Mouse (Mus musculus): Measurements from ENCODE around the gene Stambp. TPM values are rescaled to one million over a fixed set of nuclear protein-coding genes. Genes with fewer than 3 reads are reported as not detected.

The Stambp gene
- polyA plus RNA-seq, 1 experiment from 2014 or later = 26.4 TPM

- WGBS = 64% methylated on average over 3 of the region's 3 CpGs
- Histone ChIP-seq H3K27ac (replicated peaks) (peak overlapping the region; percentile 79), H3K27me3 (ENCODE audit: control insufficient read depth, insufficient read depth, low read length) (no peaks in the 10 kb centered on the region), H3K4me2 (replicated peaks; ENCODE audit: low read depth) (no peak overlapping the region; the same call in 1 of the 2 replicates), H3K36me3 (ENCODE audit: control insufficient read depth, insufficient read depth, low read length) (no peaks in the 10 kb centered on the region), H3K4me3 (ENCODE audit: low read depth, low read length) (no peak overlapping the region), H3K9ac (ENCODE audit: low read length) (no peak overlapping the region), H3K9me3 (ENCODE audit: control insufficient read depth, low read length) (no peaks in the 10 kb centered on the region), H3K4me1 (replicated peaks; ENCODE audit: control insufficient read depth, insufficient read depth) (no peaks in the 10 kb centered on the region)
- DNase-seq (ENCODE audit: low spot score) (no peak), ATAC-seq (ENCODE audit: low FRiP score, low TSS enrichment) (no peak)
- no peak for TF ChIP-seq EP300 (optimal IDR thresholded peaks at IDR 0.05)
- no peak for TF ChIP-seq CTCF (IDR thresholded peaks at IDR 0.05; ENCODE audit: low read depth)
Observed at GRCm38 (mm10) chr6:83503361-83503760, 69.2 kb downstream of the Stambp start.

GRCm38 (mm10) chr6:83502656-83503055 is 69.9 kb downstream of the Stambp start:
- no peak for ATAC-seq (ENCODE audit: low FRiP score, low TSS enrichment)
- peak overlapping the region; percentile 79 for H3K27ac ChIP-seq (replicated peaks)
- TF ChIP-seq CTCF (IDR thresholded peaks at IDR 0.05; ENCODE audit: low read depth) (no peak), EP300 (optimal IDR thresholded peaks at IDR 0.05) (no peak)

GRCm38 (mm10) chr6:83501524-83502310 is 70.8 kb downstream of the Stambp start:
- ATAC-seq (ENCODE audit: low FRiP score, low TSS enrichment) (no peak), DNase-seq (ENCODE audit: low spot score) (no peak)
- H3K9me3 ChIP-seq (ENCODE audit: control insufficient read depth, low read length) = no peaks in the 10 kb centered on the region
- H3K9ac ChIP-seq (ENCODE audit: low read length) = no peak overlapping the region
- H3K27me3 ChIP-seq (ENCODE audit: control insufficient read depth, insufficient read depth, low read length) = no peaks in the 10 kb centered on the region
- H3K36me3 ChIP-seq (ENCODE audit: control insufficient read depth, insufficient read depth, low read length) = no peaks in the 10 kb centered on the region
- H3K27ac ChIP-seq (replicated peaks) = peak overlapping the region; percentile 79
- WGBS = 56% methylated on average over 9 of the region's 9 CpGs
- H3K4me3 ChIP-seq (ENCODE audit: low read depth, low read length) = no peak overlapping the region
- no peaks in the 10 kb centered on the region for H3K4me1 ChIP-seq (replicated peaks; ENCODE audit: control insufficient read depth, insufficient read depth)
- H3K4me2 ChIP-seq (replicated peaks; ENCODE audit: low read depth) = 0 out of 2 replicates have a peak overlapping the region, but pooled peaks have one; percentile 14
- TF ChIP-seq CTCF (IDR thresholded peaks at IDR 0.05; ENCODE audit: low read depth) (no peak), EP300 (optimal IDR thresholded peaks at IDR 0.05) (peak; percentile 79)

More at GRCm38 (mm10) chr6:83502656-83503055, 69.9 kb downstream of the Stambp start:
- no peak overlapping the region for H3K4me3 ChIP-seq (ENCODE audit: low read depth, low read length)
- no peaks in the 10 kb centered on the region for H3K27me3 ChIP-seq (ENCODE audit: control insufficient read depth, insufficient read depth, low read length)
- no peak for DNase-seq (ENCODE audit: low spot score)
- no peaks in the 10 kb centered on the region for H3K9me3 ChIP-seq (ENCODE audit: control insufficient read depth, low read length)
- no peaks in the 10 kb centered on the region for H3K36me3 ChIP-seq (ENCODE audit: control insufficient read depth, insufficient read depth, low read length)
- no peak overlapping the region for H3K9ac ChIP-seq (ENCODE audit: low read length)
- 78% methylated on average over 3 of the region's 3 CpGs for WGBS
- H3K4me2 ChIP-seq (replicated peaks; ENCODE audit: low read depth) = no peak overlapping the region
- no peaks in the 10 kb centered on the region for H3K4me1 ChIP-seq (replicated peaks; ENCODE audit: control insufficient read depth, insufficient read depth)

- TF ChIP-seq CTCF (IDR thresholded peaks at IDR 0.05; ENCODE audit: low read depth) (peak; percentile 65), EP300 (optimal IDR thresholded peaks at IDR 0.05) (no peak)
- WGBS = 61% methylated on average over 3 of the region's 3 CpGs
- no peak for ATAC-seq (ENCODE audit: low FRiP score, low TSS enrichment)
- Histone ChIP-seq H3K4me3 (ENCODE audit: low read depth, low read length) (no peak overlapping the region), H3K9me3 (ENCODE audit: control insufficient read depth, low read length) (no peaks in the 10 kb centered on the region), H3K9ac (ENCODE audit: low read length) (no peak overlapping the region), H3K36me3 (ENCODE audit: control insufficient read depth, insufficient read depth, low read length) (no peaks in the 10 kb centered on the region), H3K27me3 (ENCODE audit: control insufficient read depth, insufficient read depth, low read length) (no peaks in the 10 kb centered on the region), H3K27ac (replicated peaks) (no peak overlapping the region), H3K4me1 (replicated peaks; ENCODE audit: control insufficient read depth, insufficient read depth) (no peaks in the 10 kb centered on the region), H3K4me2 (replicated peaks; ENCODE audit: low read depth) (no peak overlapping the region)
- no peak for DNase-seq (ENCODE audit: low spot score)
Observed at GRCm38 (mm10) chr6:83500462-83500861, 72.1 kb downstream of the Stambp start.

- H3K4me2 ChIP-seq (replicated peaks; ENCODE audit: low read depth) = no peak overlapping the region
- DNase-seq (ENCODE audit: low spot score) (no peak), ATAC-seq (ENCODE audit: low FRiP score, low TSS enrichment) (no peak)
- H3K27ac ChIP-seq (replicated peaks) = no peak overlapping the region
- H3K9me3 ChIP-seq (ENCODE audit: control insufficient read depth, low read length) = no peaks in the 10 kb centered on the region
- no peak for TF ChIP-seq CTCF (IDR thresholded peaks at IDR 0.05; ENCODE audit: low read depth)
- TF ChIP-seq EP300 (optimal IDR thresholded peaks at IDR 0.05) = no peak
- H3K4me3 ChIP-seq (ENCODE audit: low read depth, low read length) = no peak overlapping the region
- H3K36me3 ChIP-seq (ENCODE audit: control insufficient read depth, insufficient read depth, low read length) = no peaks in the 10 kb centered on the region
- H3K9ac ChIP-seq (ENCODE audit: low read length) = no peak overlapping the region
- 94% methylated on average over 10 of the region's 10 CpGs for WGBS
- no peaks in the 10 kb centered on the region for H3K27me3 ChIP-seq (ENCODE audit: control insufficient read depth, insufficient read depth, low read length)
- no peaks in the 10 kb centered on the region for H3K4me1 ChIP-seq (replicated peaks; ENCODE audit: control insufficient read depth, insufficient read depth)
Observed at GRCm38 (mm10) chr6:83499078-83499477, 73.5 kb downstream of the Stambp start.
